ENCODE assay signal across 15 mouse cellular contexts in genomic region chr2:11224808-11225484, GRCm38 (mm10).
"Had no signal": no experiment of that assay in that cellular context is flagged by ENCODE, and none has a peak within 500 bp of the region (broad histone marks: within the 10 kb centered on the region; RNA-seq: fewer than 3 reads in every experiment).

No protein-coding gene starts in this region.

- DNase-seq: kidney, adult 18-20 months; kidney, postnatal 14 days; layer of hippocampus, adult 9-11 months; layer of hippocampus, postnatal 36 days; lung, embryonic 14.5 days; lung, postnatal 14 days; midbrain, embryonic 14.5 days; spleen, adult 18-20 months; thymus, adult 18-20 months; thymus, postnatal 14 days had no signal

- H3K9ac ChIP-seq: limb, embryonic 15.5 days; liver, embryonic 15.5 days; lung, embryonic 14.5 days; neural tube, embryonic 12.5 days had no signal

- H3K4me3 ChIP-seq: limb, embryonic 15.5 days; liver, embryonic 15.5 days; myocyte; neural tube, embryonic 12.5 days had no signal

- H3K27ac ChIP-seq: limb, embryonic 15.5 days; liver, embryonic 15.5 days; macrophage; neural tube, embryonic 12.5 days had no signal

- H3K9me3 ChIP-seq: limb, embryonic 15.5 days; liver, embryonic 15.5 days; neural tube, embryonic 12.5 days had no signal

- H3K4me2 ChIP-seq: limb, embryonic 15.5 days; liver, embryonic 15.5 days; lung, embryonic 14.5 days; neural tube, embryonic 12.5 days had no signal

- H3K36me3 ChIP-seq: limb, embryonic 15.5 days; liver, embryonic 15.5 days; neural tube, embryonic 12.5 days had no signal

- H3K4me1 ChIP-seq: limb, embryonic 15.5 days; liver, embryonic 15.5 days; neural tube, embryonic 12.5 days had no signal

- H3K27me3 ChIP-seq: limb, embryonic 15.5 days; liver, embryonic 15.5 days; neural tube, embryonic 12.5 days had no signal
